Mouse (Mus musculus) embryonic stem cell, embryonic (primary cell): ENCODE results near the gene Ksr2.

Experiments
- CTCF ChIA-PET, 4 experiments: fragments of 300-600 bp in 2 of 4; fragments of 350-600 bp in 2 of 4; sonication (Branson Sonifier 250); formaldehyde crosslinking; loops; one replicate each; lab custom pipeline; 2022; ENCODE audit warnings: inconsistent platforms in 2 of 4; lab: Charles Lee
- POLR2A ChIA-PET, 4 experiments: fragments of 300-600 bp in 2 of 4; fragments of 350-600 bp in 2 of 4; sonication (Branson Sonifier 250); formaldehyde crosslinking; loops; one replicate each; lab custom pipeline; 2022; ENCODE audit warnings: antibody characterized with exemption in 4 of 4, inconsistent platforms in 1 of 4; lab: Charles Lee

Gene Ksr2

GRCm38 (mm10) chr5:117572428-117572827 lies 158.6 kb downstream of the Ksr2 start:
- ChIA-PET POLR2A (no interaction called here), CTCF (interaction anchor here in 1 of 4 experiments (1.2 kb wide), 1 partner anchor 56 kb away, joined by 3 read pairs; no protein-coding TSS in a partner anchor)

- ChIA-PET POLR2A (no interaction called here), CTCF (no interaction called here)
These were observed 161.1 kb downstream of the Ksr2 start for GRCm38 (mm10) chr5:117574894-117575293.

DNA sequence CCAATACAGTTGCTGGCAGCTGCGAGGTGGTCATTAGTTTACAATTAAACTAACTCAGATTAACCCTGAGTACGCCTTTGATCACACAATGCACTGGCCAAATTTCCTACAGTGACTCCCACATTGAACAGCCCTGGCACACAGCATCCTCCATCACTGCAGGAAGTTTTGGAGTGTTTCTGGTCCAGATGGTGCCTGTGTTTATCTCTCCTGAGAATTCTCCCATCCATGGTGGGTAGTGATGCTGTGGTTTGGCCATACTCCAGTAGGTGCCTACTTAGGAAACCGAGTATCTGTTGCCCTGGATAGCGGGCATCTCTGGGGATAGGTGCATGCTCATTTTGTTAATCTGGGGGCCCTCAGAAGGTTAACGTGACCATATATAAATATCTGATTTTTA lies 163.8 kb downstream of the Ksr2 start:
- POLR2A ChIA-PET: no interaction called here
- CTCF ChIA-PET: no interaction called here

GRCm38 (mm10) chr5:117581711-117582110 lies 167.9 kb downstream of the Ksr2 start:
- ChIA-PET CTCF (interaction anchor here in 2 of 4 experiments (0.6 to 1.3 kb wide), 2 partner anchors 77 to 274 kb away, joined by 4 to 6 read pairs; no protein-coding TSS in a partner anchor), POLR2A (no interaction called here)

DNA sequence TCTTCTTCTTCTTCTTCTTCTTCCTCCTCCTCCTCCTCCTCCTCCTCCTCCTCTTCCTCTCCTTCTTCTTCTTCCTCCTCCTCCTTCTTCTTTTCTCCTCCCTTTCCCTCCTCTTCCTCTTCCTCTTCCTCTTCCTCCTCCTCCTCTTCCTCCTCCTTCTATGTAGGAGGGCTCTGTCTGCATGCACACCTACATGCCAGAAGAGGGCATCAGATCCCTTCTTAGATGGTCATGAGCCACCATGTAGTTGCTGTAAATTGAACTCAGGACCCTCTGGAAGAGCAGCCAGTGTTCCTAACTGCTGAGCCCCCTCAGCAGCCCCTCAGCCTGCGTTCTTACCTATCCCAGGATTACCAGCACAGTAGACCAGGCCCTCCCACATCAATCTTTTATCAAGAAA lies 170.6 kb downstream of the Ksr2 start:
- POLR2A ChIA-PET: no interaction called here
- CTCF ChIA-PET: interaction anchor here in 1 of 4 experiments (1.1 kb wide), 1 partner anchor 240 kb away, joined by 4 read pairs; no protein-coding TSS in a partner anchor

- POLR2A ChIA-PET: interaction anchor here in 1 of 4 experiments (1.4 kb wide), 1 partner anchor 13 kb away, joined by 4 read pairs; no protein-coding TSS in a partner anchor
- CTCF ChIA-PET: interaction anchor here in 2 of 4 experiments (0.9 to 1.1 kb wide), 2 partner anchors 76 to 235 kb away, joined by 3 to 4 read pairs; no protein-coding TSS in a partner anchor
These were observed 175.5 kb downstream of the Ksr2 start for GRCm38 (mm10) chr5:117589266-117589665.

DNA sequence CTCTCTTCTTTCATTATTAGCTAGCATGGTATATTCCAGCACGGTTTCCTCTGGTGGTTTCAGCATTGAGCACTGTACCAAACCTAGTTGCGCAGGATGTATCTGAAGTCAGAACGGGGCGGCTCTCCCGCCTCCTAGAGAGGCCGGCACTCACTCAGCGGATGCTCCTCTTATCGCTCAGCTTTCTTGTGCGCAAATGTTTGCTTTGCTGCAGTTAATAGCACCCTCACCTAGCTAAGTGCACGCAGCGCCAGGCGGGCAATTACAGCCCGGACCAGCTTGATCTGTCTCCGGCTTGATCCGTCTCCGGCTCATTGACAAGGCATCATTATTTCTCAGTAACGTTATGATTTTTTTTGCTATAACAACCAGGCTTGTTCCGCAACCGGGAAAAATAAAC lies 179.5 kb downstream of the Ksr2 start:
- ChIA-PET CTCF (interaction anchor here in 2 of 4 experiments (0.6 kb wide), 2 partner anchors 70 to 1118 kb away, joined by 4 read pairs; no protein-coding TSS in a partner anchor), POLR2A (no interaction called here)

GRCm38 (mm10) chr5:117596803-117597202 lies 183.0 kb downstream of the Ksr2 start:
- ChIA-PET CTCF (no interaction called here), POLR2A (no interaction called here)

DNA sequence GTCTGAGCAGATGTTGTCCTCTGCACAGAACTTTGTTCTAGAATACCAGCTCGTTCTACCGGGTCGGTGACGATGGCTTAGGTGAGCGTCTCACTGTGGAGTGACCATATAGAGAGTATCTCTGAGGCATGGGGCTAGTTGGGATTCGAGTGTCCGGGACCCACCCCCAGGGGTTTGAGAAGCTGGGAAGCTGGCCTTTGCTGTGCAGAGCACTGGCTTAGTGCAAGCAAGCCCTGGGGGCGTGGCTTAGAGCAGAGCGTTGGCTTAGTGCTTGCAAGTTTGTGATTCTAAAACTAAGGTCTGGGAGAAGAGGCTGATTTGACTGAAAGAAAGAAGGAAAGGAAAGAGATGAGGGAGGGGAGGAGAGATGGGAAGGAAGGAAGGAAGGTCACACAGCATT lies 188.2 kb downstream of the Ksr2 start:
- ChIA-PET CTCF (interaction anchor here in 1 of 4 experiments (0.6 to 1.7 kb wide), 5 partner anchors 93 to 346 kb away, joined by 3 to 5 read pairs (median 3); no protein-coding TSS in a partner anchor), POLR2A (interaction anchor here in 3 of 4 experiments (0.7 to 1.3 kb wide), 4 partner anchors 13 to 808 kb away, joined by 3 to 4 read pairs (median 3); no protein-coding TSS in a partner anchor)

GRCm38 (mm10) chr5:117607761-117608309 lies 194.0 kb downstream of the Ksr2 start:
- ChIA-PET POLR2A (no interaction called here), CTCF (interaction anchor here in 2 of 4 experiments (0.6 to 1.0 kb wide), 2 partner anchors 85 to 111 kb away, joined by 3 read pairs; no protein-coding TSS in a partner anchor)

DNA sequence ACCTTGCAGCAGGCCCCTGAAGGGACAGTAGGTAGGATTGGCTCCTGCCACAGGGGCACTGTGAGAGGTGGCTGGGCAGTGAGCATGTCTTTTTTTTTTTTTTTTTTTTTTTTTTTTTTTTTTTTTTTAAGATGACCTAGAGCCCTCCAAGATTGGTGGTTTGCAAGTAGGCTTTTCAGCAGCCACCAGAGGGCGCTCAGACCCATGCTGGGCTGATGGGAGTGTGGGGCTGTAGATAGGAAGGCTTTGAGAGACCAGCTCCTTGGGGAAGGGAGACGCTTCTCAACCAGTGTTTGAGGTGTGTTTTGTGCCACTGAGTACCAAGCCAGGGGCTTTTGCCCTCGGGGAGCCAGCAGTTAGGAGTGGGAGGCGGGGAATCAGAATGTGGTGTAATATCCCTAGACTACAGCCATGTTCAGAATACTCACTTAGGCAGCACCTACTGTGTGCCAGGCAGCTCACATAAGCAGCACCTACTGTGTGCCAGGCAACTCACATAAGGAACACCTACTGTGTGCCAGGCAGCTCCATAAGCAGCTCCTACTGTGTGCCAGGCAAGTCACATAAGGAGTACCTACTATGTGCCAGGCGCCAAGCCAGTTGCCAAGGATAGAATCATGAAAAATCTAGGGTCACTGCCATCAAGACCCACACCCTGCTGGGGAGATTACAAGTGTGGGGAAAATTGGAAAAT lies 200.7 kb downstream of the Ksr2 start:
- CTCF ChIA-PET: interaction anchor here (0.6 to 2.5 kb wide), 42 partner anchors 12 to 1698 kb away, joined by 3 to 22 read pairs (median 4); no protein-coding TSS in a partner anchor
- POLR2A ChIA-PET: interaction anchor here in 2 of 4 experiments (0.6 to 1.2 kb wide), 4 partner anchors 8 to 429 kb away, joined by 3 to 5 read pairs (median 4); no protein-coding TSS in a partner anchor

DNA sequence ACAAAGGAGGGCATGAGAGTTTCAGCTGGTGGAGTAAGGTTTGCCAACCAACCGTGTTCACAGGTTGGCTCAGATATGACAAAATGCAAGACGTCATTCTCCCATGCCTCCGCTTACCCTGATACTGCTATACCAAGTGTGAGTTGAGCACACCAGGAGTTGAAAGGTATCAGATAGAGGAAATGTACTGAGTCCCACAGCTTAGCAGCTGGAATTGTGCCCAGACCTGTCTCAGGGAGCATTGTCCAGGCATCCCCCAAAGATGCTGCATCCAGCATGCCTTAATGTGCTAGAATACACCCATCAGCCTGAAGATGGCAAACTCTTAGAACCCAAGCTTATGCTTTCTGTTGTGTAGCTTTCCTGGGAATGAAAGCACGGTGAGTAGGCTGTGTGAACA lies 206.5 kb downstream of the Ksr2 start:
- ChIA-PET POLR2A (no interaction called here), CTCF (interaction anchor here in 1 of 4 experiments (0.9 to 1.0 kb wide), 2 partner anchors 8 to 103 kb away, joined by 3 to 4 read pairs; no protein-coding TSS in a partner anchor)

DNA sequence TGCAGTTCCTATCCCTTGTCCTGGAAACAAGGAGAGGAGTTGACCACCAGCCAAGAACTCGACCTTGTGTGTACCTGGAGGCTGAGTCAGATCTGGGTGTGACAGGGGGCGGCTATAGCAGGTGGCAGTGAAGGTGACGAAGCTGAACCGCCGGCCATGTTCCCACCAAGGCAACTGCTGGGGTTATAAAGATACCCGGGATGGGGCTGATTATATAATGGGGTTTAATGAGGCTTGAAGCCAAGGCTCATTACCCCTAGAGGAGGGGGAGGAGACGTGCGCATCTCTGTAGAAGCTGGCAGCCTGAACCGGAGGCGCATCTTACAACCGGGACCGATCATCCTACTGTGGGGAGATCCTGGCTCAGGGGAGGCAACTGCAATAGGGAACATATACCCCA lies 208.4 kb downstream of the Ksr2 start:
- POLR2A ChIA-PET: interaction anchor here in 2 of 4 experiments (0.6 to 0.7 kb wide), 2 partner anchors 136 to 161 kb away, joined by 3 to 4 read pairs; no protein-coding TSS in a partner anchor
- CTCF ChIA-PET: interaction anchor here in 1 of 4 experiments (0.7 kb wide), 1 partner anchor 325 kb away, joined by 4 read pairs; no protein-coding TSS in a partner anchor

- ChIA-PET CTCF (interaction anchor here in 1 of 4 experiments (0.8 kb wide), 1 partner anchor 106 kb away, joined by 3 read pairs; no protein-coding TSS in a partner anchor), POLR2A (interaction anchor here in 1 of 4 experiments (0.6 kb wide), 1 partner anchor 1306 kb away, joined by 3 read pairs; no protein-coding TSS in a partner anchor)
These were observed 209.4 kb downstream of the Ksr2 start for GRCm38 (mm10) chr5:117623206-117623605.

GRCm38 (mm10) chr5:117626907-117627306 lies 213.1 kb downstream of the Ksr2 start:
- ChIA-PET POLR2A (interaction anchor here in 2 of 4 experiments (0.5 to 0.9 kb wide), 2 partner anchors 117 to 377 kb away, joined by 3 read pairs; no protein-coding TSS in a partner anchor), CTCF (interaction anchor here (0.5 to 2.9 kb wide), 13 partner anchors 12 to 1716 kb away, joined by 3 to 16 read pairs (median 5); no protein-coding TSS in a partner anchor)

GRCm38 (mm10) chr5:117628351-117628750 lies 214.6 kb downstream of the Ksr2 start:
- CTCF ChIA-PET: interaction anchor here (0.5 to 2.9 kb wide), 28 partner anchors 8 to 438 kb away, joined by 3 to 16 read pairs (median 4); no protein-coding TSS in a partner anchor
- POLR2A ChIA-PET: interaction anchor here in 3 of 4 experiments (0.7 to 1.4 kb wide), 3 partner anchors 11 to 196 kb away, joined by 3 to 6 read pairs (median 5); no protein-coding TSS in a partner anchor

GRCm38 (mm10) chr5:117629570-117629969 lies 215.8 kb downstream of the Ksr2 start:
- CTCF ChIA-PET: interaction anchor here in 2 of 4 experiments (1.1 to 2.3 kb wide), 7 partner anchors 14 to 326 kb away, joined by 3 to 9 read pairs (median 4); no protein-coding TSS in a partner anchor
- POLR2A ChIA-PET: no interaction called here

DNA sequence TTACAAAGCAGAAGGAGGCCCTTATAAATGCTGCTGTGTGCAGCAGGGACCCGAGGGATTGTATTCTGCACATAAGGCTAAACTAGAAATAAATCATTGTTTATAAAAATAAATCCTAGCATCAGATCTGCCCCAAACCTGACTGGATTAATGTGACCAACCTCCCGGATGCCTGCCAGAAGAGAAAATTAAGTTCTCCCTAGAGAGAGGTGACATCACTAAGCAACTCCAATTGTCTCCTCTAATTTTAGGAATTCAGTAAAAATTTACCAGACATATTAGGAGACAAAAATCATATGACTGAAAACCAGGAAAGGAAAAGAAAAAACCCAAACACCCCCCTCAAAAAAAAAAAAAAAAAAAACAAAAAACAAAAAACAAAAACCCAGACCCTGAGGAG lies 221.4 kb downstream of the Ksr2 start:
- ChIA-PET POLR2A (no interaction called here), CTCF (no interaction called here)

- POLR2A ChIA-PET: no interaction called here
- CTCF ChIA-PET: no interaction called here
These were observed 222.0 kb downstream of the Ksr2 start for GRCm38 (mm10) chr5:117635838-117636237.
